Mouse (Mus musculus): ENCODE measurements around the gene Arid4a.

GRCm38 (mm10) chr12:71019211-71019610 lies 3.4 kb downstream of the Arid4a start:
- TF ChIP-seq GATA1 (IDR thresholded peaks at IDR 0.05; ENCODE audit: borderline replicate concordance, low read length) (no peak), FLI1 (IDR thresholded peaks at IDR 0.05; ENCODE audit: low read length) (no peak)

Data from megakaryocyte, embryonic 14.5 days (primary cell).